Mouse (Mus musculus): ENCODE measurements around the gene Olfr1408.

Gene Olfr1408

DNA sequence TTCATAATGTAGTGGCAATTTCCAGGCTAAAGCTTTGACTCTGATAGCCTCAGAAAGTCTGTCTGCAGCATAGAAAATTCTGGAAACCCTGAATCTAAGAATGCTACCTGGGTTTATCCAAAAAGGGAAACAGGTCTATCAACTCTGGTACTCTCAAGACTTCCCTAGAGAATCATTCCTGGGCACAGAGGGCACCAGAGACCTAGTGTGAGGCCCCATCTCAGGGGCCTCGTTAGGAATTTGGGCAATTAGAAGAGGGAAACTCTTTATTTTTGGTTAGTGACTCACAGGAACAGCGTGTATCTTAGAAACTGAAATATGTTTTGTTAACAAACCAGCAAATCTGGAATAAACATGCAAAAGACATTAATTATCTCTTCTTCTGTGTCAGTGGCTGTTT, at the start of gene Olfr1408:
Olfr1408 (minus strand) TSS at position 101 of the 400 bp plus-strand sequence.
- DNase-seq (ENCODE audit: low spot score): no peak

DNA sequence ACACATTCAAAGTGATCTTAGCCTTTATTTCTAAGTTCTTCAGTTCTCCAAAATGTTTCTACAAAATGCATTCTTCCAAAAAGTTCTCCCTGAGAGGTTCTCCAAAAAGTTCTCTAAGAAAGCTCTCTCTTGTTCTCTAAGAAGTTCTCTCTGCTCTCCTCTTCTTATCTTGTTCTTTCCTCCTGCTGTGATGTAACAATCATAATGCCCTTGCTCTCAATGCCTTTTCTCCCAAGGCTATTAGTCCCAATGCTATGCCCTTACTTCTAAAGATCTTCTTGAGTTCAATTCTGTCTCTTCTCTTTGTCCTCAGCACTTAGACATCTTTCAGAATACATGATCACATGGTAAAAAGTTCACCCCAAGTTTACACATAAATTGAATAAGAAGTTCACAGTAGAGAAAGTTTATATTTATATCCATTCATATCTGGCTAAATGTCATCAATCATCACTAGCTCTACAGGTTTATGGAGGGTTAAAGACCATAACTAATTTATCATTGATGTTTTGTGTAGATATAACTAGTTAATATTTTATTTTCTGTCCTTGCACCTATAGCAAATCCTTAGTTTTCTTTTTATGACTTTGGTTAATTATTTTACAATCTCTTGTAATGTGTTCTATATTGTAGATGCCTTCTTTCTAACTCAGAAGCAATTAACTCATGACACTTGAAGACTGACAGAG, 37.1 kb upstream of the Olfr1408 start:
- no peak for DNase-seq (ENCODE audit: low spot score)
